Mouse (Mus musculus) lung, embryonic 15.5 days (tissue): Measurements from ENCODE around the gene Cpeb1. TPM values are rescaled to one million over a fixed set of nuclear protein-coding genes. Genes with fewer than 3 reads are reported as not detected.

Source experiments
- polyA plus RNA-seq: library from polyadenylated mRNA; unstranded; fragments of >200 nt; fragmentation: Nextera tagmentation; extraction: Ambion mirVana; gene quantifications from 2 replicates; pipeline ENCODE4 v1.2.1, GENCODE M21; 2015

Cpeb1 gene
- polyA plus RNA-seq, 1 experiment from 2014 or later, result 1.2 TPM

Other genes starting within 250 kb of the Cpeb1 start
- 5.1 and 5.2 TPM in 2 replicates for gene Pde8a, start 241.9 kb downstream of the Cpeb1 start, polyA plus RNA-seq
- 1,194 and 1,258 TPM in 2 replicates for gene Rps17, start 110.2 kb downstream of the Cpeb1 start, polyA plus RNA-seq
- gene Ap3b2, start 38.5 kb upstream of the Cpeb1 start, polyA plus RNA-seq, result 0.55 and 0.98 TPM in 2 replicates
- gene BC048679, start 42.8 kb upstream of the Cpeb1 start, polyA plus RNA-seq, result not detected in 2 replicates
- 1.6 and 1.8 TPM in 2 replicates for gene Fsd2, start 111.5 kb upstream of the Cpeb1 start, polyA plus RNA-seq
- 4.9 and 5.6 TPM in 2 replicates for gene Whamm, start 115.8 kb upstream of the Cpeb1 start, polyA plus RNA-seq